Mouse (Mus musculus) layer of hippocampus, adult 8-10 months (tissue): Measurements from ENCODE around the gene Fgfr2. TPM values are rescaled to one million over a fixed set of nuclear protein-coding genes. Genes with fewer than 3 reads are reported as not detected.

ENCODE experiments used
- DNase-seq, 2 experiments: peaks; one replicate each; pipeline ENCODE4 v3.0.0; 2022; ENCODE audit warnings: low spot score in 2 of 2
- total RNA-seq, 4 experiments: library from RNA; stranded (reverse); gene quantifications; 2 replicates each; pipeline ENCODE4 v1.2.4; 2022

The Fgfr2 gene
- total RNA-seq, 4 experiments from 2014 or later: 60.7 to 72.9 (median 65.8) TPM

- no peak for DNase-seq
Measured at GRCm38 (mm10) chr7:130260060-130260459, 2863.1 kb downstream of the Fgfr2 start.

DNA sequence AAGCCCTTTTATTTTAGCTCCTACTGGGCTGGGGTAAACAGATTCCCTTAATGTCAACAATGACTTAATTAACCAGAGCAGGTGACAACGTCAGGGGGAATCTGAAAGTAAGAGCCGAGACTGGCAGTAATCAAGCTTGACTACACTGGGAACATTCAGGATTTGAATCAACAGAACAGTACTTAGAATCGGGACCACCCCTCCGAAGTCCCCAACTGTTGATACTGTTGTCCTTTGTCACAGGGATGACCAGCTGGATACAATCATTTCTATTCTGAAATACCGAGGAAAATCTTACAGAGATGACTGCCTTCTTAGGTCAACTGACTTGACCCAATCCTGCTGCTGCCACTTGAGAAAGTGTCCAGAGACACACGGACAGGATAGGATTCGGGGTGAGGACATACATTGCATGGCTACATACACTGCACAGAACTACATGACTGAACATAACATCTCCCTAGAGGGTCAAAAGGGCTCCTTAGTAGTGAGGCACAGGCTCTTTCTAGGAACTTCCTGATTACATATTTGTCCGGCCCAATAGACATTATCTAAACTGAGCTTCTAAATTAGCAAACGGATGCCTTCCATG lies 2864.3 kb downstream of the Fgfr2 start:
- no peak for DNase-seq

GRCm38 (mm10) chr7:130257991-130258703 lies 2865.0 kb downstream of the Fgfr2 start:
- no peak for DNase-seq

DNA sequence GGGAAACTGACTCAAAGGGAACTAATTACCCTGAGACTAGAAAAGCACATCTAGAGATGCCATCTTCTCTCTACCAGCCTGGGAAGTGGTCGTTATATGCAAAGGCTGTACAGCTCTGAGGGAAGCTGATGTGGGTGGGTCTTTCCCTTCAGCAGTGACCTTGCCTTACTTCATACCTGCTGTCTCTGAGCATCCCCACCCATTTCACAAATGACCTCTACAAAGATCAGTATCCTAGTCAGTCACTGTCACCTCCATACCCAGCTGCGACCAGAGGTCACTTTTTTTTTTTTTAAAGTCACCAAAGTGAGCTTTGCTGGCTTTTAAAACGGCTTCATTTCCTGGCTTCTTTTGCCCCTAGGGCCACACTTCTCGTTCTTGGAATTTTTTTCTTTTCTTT lies 2869.9 kb downstream of the Fgfr2 start:
- DNase-seq: no peak

DNA sequence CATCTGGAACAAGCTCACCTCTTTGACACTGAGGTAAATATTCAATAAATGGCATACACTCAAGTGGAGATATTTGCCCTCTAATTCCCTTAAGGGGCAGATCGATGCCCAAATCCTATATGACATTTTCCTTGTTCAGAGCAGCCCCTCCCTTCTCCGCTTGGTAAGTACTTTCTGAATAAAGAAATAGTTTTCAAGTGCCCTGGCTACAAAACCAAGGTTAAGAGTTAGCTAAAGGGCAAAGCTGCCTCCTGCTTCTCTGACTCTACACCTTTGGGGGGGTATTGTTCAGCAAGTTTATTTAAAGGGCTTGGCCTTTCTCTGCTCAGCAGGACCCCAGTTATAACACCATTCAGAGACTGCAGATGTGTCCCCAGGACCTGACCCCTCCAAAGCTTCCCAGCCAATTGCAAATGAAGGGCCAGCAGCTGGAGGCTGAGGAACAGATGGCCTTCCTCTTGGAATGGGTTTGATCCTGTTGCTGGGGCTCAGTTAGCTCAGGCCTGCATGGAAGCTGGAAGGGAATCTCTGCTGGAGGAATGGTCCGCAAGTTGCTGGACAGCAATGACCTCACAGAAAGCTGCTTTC lies 2871.1 kb downstream of the Fgfr2 start:
- DNase-seq: no peak

GRCm38 (mm10) chr7:130250994-130251393 lies 2872.2 kb downstream of the Fgfr2 start:
- DNase-seq: no peak

GRCm38 (mm10) chr7:130248403-130248802 lies 2874.7 kb downstream of the Fgfr2 start:
- no peak for DNase-seq

DNA sequence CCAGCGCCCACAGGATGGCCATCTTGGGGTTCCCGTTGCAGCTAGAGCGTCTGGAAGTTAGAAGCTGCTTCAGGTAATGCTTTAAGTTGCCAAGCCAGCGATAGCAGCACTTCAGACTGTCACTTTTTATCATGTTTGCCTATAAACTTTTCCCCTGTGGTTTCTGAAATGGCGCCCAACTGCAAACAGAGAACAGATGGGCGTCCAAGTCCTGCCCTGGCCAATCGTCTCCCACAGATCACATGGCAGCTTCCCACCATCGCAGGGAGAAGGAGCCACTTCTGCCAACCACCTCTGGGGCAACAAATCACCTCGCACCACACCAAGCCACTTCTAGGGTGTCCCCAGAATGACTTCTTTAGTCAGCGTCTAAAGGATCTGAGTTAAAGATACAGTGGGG lies 2875.3 kb downstream of the Fgfr2 start:
- DNase-seq: no peak

GRCm38 (mm10) chr7:130246483-130246882 lies 2876.7 kb downstream of the Fgfr2 start:
- DNase-seq: no peak

GRCm38 (mm10) chr7:130244545-130244944 lies 2878.6 kb downstream of the Fgfr2 start:
- DNase-seq: no peak

DNA sequence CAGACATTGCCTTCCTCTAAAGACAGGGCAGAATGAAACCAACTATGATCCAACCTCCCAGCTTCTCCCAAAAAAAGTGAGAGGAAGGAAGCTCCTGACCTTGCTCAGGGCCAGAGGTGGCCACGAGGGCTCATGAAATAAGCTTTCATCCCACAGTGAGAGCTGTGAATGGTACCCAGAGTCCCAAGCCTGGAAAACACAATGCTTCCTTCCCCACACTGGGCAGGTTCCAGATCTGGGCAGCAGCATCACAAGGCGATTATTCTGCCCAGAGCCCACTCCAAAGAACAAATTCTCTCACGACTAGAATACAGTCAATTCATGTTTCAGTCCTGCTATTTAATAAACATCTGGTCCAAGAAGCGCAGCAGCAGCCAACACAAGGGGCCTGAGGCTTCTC lies 2879.3 kb downstream of the Fgfr2 start:
- peak; percentile 40 to 57 for DNase-seq

DNA sequence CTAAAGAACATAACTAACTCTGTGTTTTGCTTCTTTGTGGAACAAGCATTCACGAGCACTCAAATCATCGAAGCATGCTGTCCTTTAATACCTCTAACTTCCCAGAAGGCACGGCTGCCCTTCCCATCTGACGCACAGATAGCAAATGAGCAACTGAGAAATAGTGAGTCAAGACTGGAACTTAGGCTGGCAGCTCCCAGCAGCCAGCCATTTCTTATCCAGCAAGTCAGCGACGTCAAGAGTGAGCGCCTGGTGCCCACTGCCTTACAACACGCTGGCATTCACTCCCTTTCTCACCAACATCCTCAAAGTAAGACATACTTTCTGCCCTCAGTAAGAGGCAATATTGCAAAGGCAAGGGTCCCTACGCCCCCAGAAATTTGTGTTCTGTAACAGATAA lies 2883.0 kb downstream of the Fgfr2 start:
- DNase-seq: no peak

- no peak for DNase-seq
Measured at GRCm38 (mm10) chr7:130237244-130237643, 2885.9 kb downstream of the Fgfr2 start.

- no peak for DNase-seq
Measured at GRCm38 (mm10) chr7:130233777-130234176, 2889.4 kb downstream of the Fgfr2 start.

DNA sequence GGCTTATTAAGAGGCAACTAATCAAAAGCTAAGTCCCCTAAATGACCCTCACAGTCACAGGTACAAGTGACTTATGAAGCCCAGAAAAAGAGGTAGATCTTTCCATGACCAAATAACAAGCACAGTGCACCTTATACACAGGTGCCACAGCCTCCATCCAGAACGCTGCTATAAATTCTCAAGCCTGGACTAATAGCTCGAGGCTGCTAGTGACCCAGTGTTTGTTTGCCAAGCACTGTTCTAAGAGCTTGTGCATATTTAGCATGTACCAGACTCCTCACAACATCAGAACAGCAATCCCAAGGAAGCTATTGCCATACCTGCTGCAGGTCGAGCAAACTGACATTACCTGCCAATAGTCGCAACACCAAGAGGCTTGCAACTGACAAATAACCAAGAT lies 2893.1 kb downstream of the Fgfr2 start:
- no peak for DNase-seq

- DNase-seq: no peak
Measured at GRCm38 (mm10) chr7:130225227-130225626, 2897.9 kb downstream of the Fgfr2 start.

- no peak for DNase-seq
Measured at GRCm38 (mm10) chr7:130222633-130223354, 2900.4 kb downstream of the Fgfr2 start.

- no peak for DNase-seq
Measured at GRCm38 (mm10) chr7:130221661-130222387, 2901.3 kb downstream of the Fgfr2 start.

GRCm38 (mm10) chr7:130220627-130221026 lies 2902.5 kb downstream of the Fgfr2 start:
- no peak for DNase-seq

- DNase-seq: no peak
Measured at GRCm38 (mm10) chr7:130219844-130220243, 2903.3 kb downstream of the Fgfr2 start.

DNA sequence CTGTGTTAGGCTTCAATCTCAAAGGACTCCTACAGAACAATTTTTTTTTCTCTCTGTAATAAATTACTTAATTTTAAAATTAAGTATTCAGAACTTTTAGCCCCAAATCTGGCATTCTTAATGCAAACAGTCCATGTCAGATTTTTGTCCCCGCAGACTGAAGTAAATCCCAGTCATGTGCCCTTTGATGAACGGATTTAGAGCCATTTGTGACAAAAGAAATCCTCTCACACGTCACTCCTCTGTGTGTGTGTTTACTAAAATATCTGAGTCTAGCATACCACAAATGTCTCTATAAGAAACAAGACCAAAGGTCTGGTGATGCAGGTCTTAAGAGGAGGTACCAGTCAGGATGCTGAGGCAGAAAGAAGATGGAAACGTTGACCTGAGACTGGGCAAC lies 2906.9 kb downstream of the Fgfr2 start:
- DNase-seq: no peak
